Mouse (Mus musculus) MEL (cell line): Measurements from ENCODE around the gene Ppp2r5b. TPM values are rescaled to one million over a fixed set of nuclear protein-coding genes. Genes with fewer than 3 reads are reported as not detected.

Experiments used
- DNase-seq: peaks from one replicate; pipeline ENCODE4 v3.0.0; 2011; ENCODE audit warnings: low read depth, low spot score
- H3K27ac ChIP-seq: 2 replicates; pipeline ENCODE4 v1.5.1; 2012; ENCODE audit warnings: low read depth, mild to moderate bottlenecking, control low read depth, low read length, moderate library complexity; ENCODE audit not compliant: control insufficient read depth
- H3K27me3 ChIP-seq, 2 experiments: fragments of 150-350 bp in 1 of 2; sonication (generic) in 1 of 2; 2 replicates each; pipeline ENCODE4 v1.6.1; 2012; ENCODE audit warnings: low read length in 2 of 2, mild to moderate bottlenecking in 2 of 2, improper control_type of control experiment in 1 of 2, moderate library complexity in 1 of 2; ENCODE audit not compliant: insufficient read depth in 2 of 2, control insufficient read depth in 1 of 2
- H3K36me3 ChIP-seq, 2 experiments: 2 replicates each; pipeline ENCODE4 v1.6.1; 2012 to 2014; ENCODE audit warnings: low read length in 2 of 2, improper control_type of control experiment in 1 of 2, inconsistent platforms in 1 of 2, mild to moderate bottlenecking in 1 of 2; ENCODE audit not compliant: insufficient read depth in 2 of 2, control insufficient read depth in 1 of 2
- H3K4me1 ChIP-seq, 2 experiments: fragments of 150-350 bp in 1 of 2; sonication (generic) in 1 of 2; 2 replicates each; pipeline ENCODE4 v1.6.1; 2012; ENCODE audit warnings: low read length in 2 of 2, improper control_type of control experiment in 1 of 2, mild to moderate bottlenecking in 1 of 2; ENCODE audit not compliant: insufficient read depth in 2 of 2, control insufficient read depth in 1 of 2
- H3K4me3 ChIP-seq, 2 experiments: fragments of 150-350 bp in 1 of 2; sonication (generic) in 1 of 2; 2 replicates each; pipeline ENCODE4 v1.5.1; 2012; ENCODE audit warnings: low read depth in 2 of 2, low read length in 2 of 2, mild to moderate bottlenecking in 2 of 2, moderate library complexity in 2 of 2, control low read depth in 1 of 2, improper control_type of control experiment in 1 of 2; ENCODE audit not compliant: control insufficient read depth in 1 of 2, insufficient read depth in 1 of 2
- H3K79me2 ChIP-seq: 2 replicates; pipeline ENCODE4 v1.6.1; 2012; ENCODE audit warnings: mild to moderate bottlenecking, low read length, moderate library complexity; ENCODE audit not compliant: control insufficient read depth, poor library complexity, insufficient read depth
- H3K9ac ChIP-seq: 2 replicates; pipeline ENCODE4 v1.6.1; 2012; ENCODE audit warnings: low read depth, mild to moderate bottlenecking, control low read depth, low read length, moderate library complexity; ENCODE audit not compliant: control insufficient read depth, poor library complexity, severe bottlenecking
- H3K9me3 ChIP-seq: fragments of 150-350 bp; sonication (generic); replicated peaks from 2 replicates; pipeline ENCODE4 v1.6.1; 2012; ENCODE audit warnings: mild to moderate bottlenecking, low read length, improper control_type of control experiment, moderate library complexity; ENCODE audit not compliant: insufficient read depth
- BHLHE40 ChIP-seq: IDR thresholded peaks from 2 replicates; pipeline ENCODE4 v1.6.1; 2012; ENCODE audit warnings: low read depth, mild to moderate bottlenecking, inconsistent platforms, low read length, improper control_type of control experiment, borderline replicate concordance
- CHD1 ChIP-seq: IDR thresholded peaks from 2 replicates; pipeline ENCODE4 v1.6.1; 2012; ENCODE audit warnings: low read depth, mild to moderate bottlenecking, inconsistent platforms, low read length, improper control_type of control experiment
- CHD2 ChIP-seq: IDR thresholded peaks from 2 replicates; pipeline ENCODE4 v1.6.1; 2011; ENCODE audit warnings: low read length, improper control_type of control experiment
- ELF1 ChIP-seq: IDR thresholded peaks from 2 replicates; pipeline ENCODE4 v1.6.1; 2014; ENCODE audit warnings: low read depth, mild to moderate bottlenecking, inconsistent platforms, low read length, improper control_type of control experiment, moderate library complexity
- EP300 ChIP-seq, 2 experiments: IDR thresholded peaks; 2 replicates each; pipeline ENCODE4 v1.6.1; 2011; ENCODE audit warnings: improper control_type of control experiment in 2 of 2, low read length in 2 of 2, low read depth in 1 of 2, mild to moderate bottlenecking in 1 of 2
- ETS1 ChIP-seq: IDR thresholded peaks from 2 replicates; pipeline ENCODE4 v1.6.1; 2012; ENCODE audit warnings: low read depth, mild to moderate bottlenecking, inconsistent platforms, low read length, improper control_type of control experiment, moderate library complexity
- GATA1 ChIP-seq: IDR thresholded peaks from 2 replicates; pipeline ENCODE4 v1.6.1; 2011; ENCODE audit warnings: low read depth, low read length, improper control_type of control experiment
- KAT2A ChIP-seq: conservative IDR thresholded peaks from 2 replicates; pipeline ENCODE4 v1.6.1; 2012; ENCODE audit warnings: low read depth, low read length, improper control_type of control experiment, inconsistent platforms
- MXI1 ChIP-seq: IDR thresholded peaks from 2 replicates; pipeline ENCODE4 v1.6.1; 2011; ENCODE audit warnings: mild to moderate bottlenecking, low read depth, low read length, improper control_type of control experiment
- MYB ChIP-seq: IDR thresholded peaks from 2 replicates; pipeline ENCODE4 v1.6.1; 2011; ENCODE audit warnings: mild to moderate bottlenecking, low read depth, low read length, improper control_type of control experiment
- NELFE ChIP-seq: IDR thresholded peaks from 2 replicates; pipeline ENCODE4 v1.6.1; 2011; ENCODE audit warnings: low read depth, low read length, improper control_type of control experiment
- NRF1 ChIP-seq: IDR thresholded peaks from 2 replicates; pipeline ENCODE4 v1.6.1; 2014; ENCODE audit warnings: low read depth, mild to moderate bottlenecking, inconsistent platforms, low read length, improper control_type of control experiment, moderate library complexity; ENCODE audit not compliant: poor library complexity, insufficient read depth, severe bottlenecking
- SMC3 ChIP-seq: IDR thresholded peaks from 2 replicates; pipeline ENCODE4 v1.6.1; 2011; ENCODE audit warnings: low read depth, low read length, improper control_type of control experiment
- TCF12 ChIP-seq: IDR thresholded peaks from 2 replicates; pipeline ENCODE4 v1.6.1; 2014; ENCODE audit warnings: low read depth, mild to moderate bottlenecking, inconsistent platforms, low read length, improper control_type of control experiment, moderate library complexity
- USF1 ChIP-seq: IDR thresholded peaks from 2 replicates; pipeline ENCODE4 v1.6.1; 2014; ENCODE audit warnings: low read depth, mild to moderate bottlenecking, inconsistent platforms, low read length, improper control_type of control experiment, moderate library complexity
- ZNF384 ChIP-seq: IDR thresholded peaks from 2 replicates; pipeline ENCODE4 v1.6.1; 2012; ENCODE audit warnings: low read depth, mild to moderate bottlenecking, inconsistent platforms, low read length, improper control_type of control experiment
- polyA plus RNA-seq, 2 experiments: library from polyadenylated mRNA; stranded (reverse) in 1 of 2; unstranded in 1 of 2; fragments of >175 nt in 1 of 2; fragments of >200 nt in 1 of 2; gene quantifications; 2 replicates each; pipeline versions ENCODE4 v1.2.1 to v1.2.4; 2012; ENCODE audit warnings: low replicate concordance in 2 of 2, low read depth in 1 of 2; ENCODE audit not compliant: insufficient read length in 2 of 2, insufficient read depth in 1 of 2, missing spikeins in 1 of 2
- total RNA-seq: library from RNA; depleted of rRNA; stranded (reverse); fragments of 300-350 nt; gene quantifications from 2 replicates; pipeline ENCODE4 v1.2.3, GENCODE M21; 2012

The Ppp2r5b gene
- total and polyA plus RNA-seq, 3 experiments: 14.7 to 15.6 TPM; not detected in 1

GRCm38 (mm10) chr19:6273592-6273991 lies 37.9 kb upstream of the Ppp2r5b start:
- Histone ChIP-seq H3K79me2 (peaks cover 24% of the 10 kb centered on the region), H3K9ac (no peak overlapping the region), H3K9me3 (no peaks in the 10 kb centered on the region), H3K36me3 (peaks cover 0 to 8% of the 10 kb centered on the region in 2 experiments; a peak in 2 of 4 replicates), H3K27ac (no peak overlapping the region), H3K4me1 (peaks cover 4 to 16% of the 10 kb centered on the region in 2 experiments), H3K4me3 (no peak overlapping the region), H3K27me3 (no peaks in the 10 kb centered on the region)
- no peak for DNase-seq
- TF ChIP-seq TCF12 (no peak), BHLHE40 (no peak), ZNF384 (no peak)

GRCm38 (mm10) chr19:6272738-6273137 lies 37.1 kb upstream of the Ppp2r5b start:
- Histone ChIP-seq H3K4me1 (peaks cover 0 to 7% of the 10 kb centered on the region in 2 experiments; a peak in 3 of 4 replicates), H3K4me3 (no peak overlapping the region), H3K79me2 (peaks cover 17% of the 10 kb centered on the region), H3K27ac (no peak overlapping the region), H3K9me3 (no peaks in the 10 kb centered on the region), H3K36me3 (peaks cover 0 to 2% of the 10 kb centered on the region in 2 experiments; a peak in 2 of 4 replicates), H3K9ac (no peak overlapping the region), H3K27me3 (no peaks in the 10 kb centered on the region)
- DNase-seq: no peak
- TF ChIP-seq KAT2A (no peak), NRF1 (no peak), ELF1 (no peak), CHD1 (no peak), USF1 (no peak), GATA1 (no peak), ETS1 (no peak), CHD2 (no peak), MYB (no peak), EP300 (IDR thresholded peaks at IDR 0.05; ENCODE audit: low read depth in 1 of 2, low read length in 2 of 2) (no peak)

- Histone ChIP-seq H3K27me3 (no peaks in the 10 kb centered on the region), H3K9ac (no peak overlapping the region), H3K79me2 (peaks cover 11% of the 10 kb centered on the region), H3K4me1 (peaks cover 0 to 7% of the 10 kb centered on the region in 2 experiments; a peak in 2 of 4 replicates), H3K4me3 (no peak overlapping the region), H3K36me3 (peaks cover 0 to 2% of the 10 kb centered on the region in 2 experiments; a peak in 2 of 4 replicates), H3K9me3 (no peaks in the 10 kb centered on the region), H3K27ac (no peak overlapping the region)
- DNase-seq: no peak
- TF ChIP-seq GATA1 (no peak), NELFE (no peak), MXI1 (no peak), SMC3 (no peak)
Measured at GRCm38 (mm10) chr19:6272053-6272452, 36.4 kb upstream of the Ppp2r5b start.
